Mouse (Mus musculus) small intestine, adult 2 months (tissue): Measurements from ENCODE around the gene Igsf21. TPM values are rescaled to one million over a fixed set of nuclear protein-coding genes. Genes with fewer than 3 reads are reported as not detected.

ENCODE experiments used
- H3K27ac ChIP-seq: fragments of 200-500 bp; 2 replicates; pipeline ENCODE4 v1.5.1; 2012; ENCODE audit warnings: low read depth, low read length, control low read depth, inconsistent platforms; ENCODE audit not compliant: insufficient read depth
- H3K27me3 ChIP-seq: fragments of 200-500 bp; 2 replicates; pipeline ENCODE4 v1.6.1; 2012; ENCODE audit warnings: mild to moderate bottlenecking, moderate library complexity, low read length, inconsistent platforms; ENCODE audit not compliant: control insufficient read depth, insufficient read depth
- H3K36me3 ChIP-seq: fragments of 200-500 bp; 2 replicates; pipeline ENCODE4 v1.6.1; 2012; ENCODE audit warnings: mild to moderate bottlenecking, low read length, control low read depth, inconsistent platforms; ENCODE audit not compliant: control insufficient read depth, insufficient read depth
- H3K4me1 ChIP-seq: fragments of 200-500 bp; 2 replicates; pipeline ENCODE4 v1.6.1; 2012; ENCODE audit warnings: low read length, inconsistent platforms, mixed read lengths; ENCODE audit not compliant: control insufficient read depth, insufficient read depth, insufficient read length
- H3K4me3 ChIP-seq: fragments of 200-500 bp; 2 replicates; pipeline ENCODE4 v1.5.1; 2012; ENCODE audit warnings: low read depth, mild to moderate bottlenecking, control low read depth, inconsistent platforms, low read length, moderate library complexity
- CTCF ChIP-seq: fragments of 200-500 bp; IDR thresholded peaks from 2 replicates; pipeline ENCODE4 v1.5.1; 2012; ENCODE audit warnings: low read depth, mild to moderate bottlenecking, control low read depth, inconsistent platforms, low read length, moderate library complexity, mixed read lengths; ENCODE audit not compliant: insufficient replicate concordance, insufficient read length; ENCODE audit errors: extremely low read depth
- POLR2A ChIP-seq: fragments of 200-500 bp; IDR thresholded peaks from 2 replicates; pipeline ENCODE4 v1.6.1; 2012; ENCODE audit warnings: low read depth, mild to moderate bottlenecking, control low read depth, inconsistent platforms, low read length, moderate library complexity
- WGBS: fragments of 180-500 bp; shearing (Covaris S2); methylation state at CpG from one replicate; pipeline ENCODE4 v1.1.7; 2018; 5-methylcytosine and 5-hydroxymethylcytosine counted together
- polyA plus RNA-seq: library from polyadenylated mRNA; depleted of rRNA; stranded (reverse); fragments of >200 nt; gene quantifications from 2 replicates; pipeline ENCODE4 v1.2.3, GENCODE M21; 2012

Gene Igsf21
- polyA plus RNA-seq, 1 experiment: 1.0 TPM

- no peak for TF ChIP-seq POLR2A
- Histone ChIP-seq H3K27ac (no peak overlapping the region), H3K4me1 (no peaks in the 10 kb centered on the region), H3K4me3 (no peak overlapping the region), H3K27me3 (peaks cover 7% of the 10 kb centered on the region), H3K36me3 (no peaks in the 10 kb centered on the region)
- 5% methylated on average over 32 of the region's 32 CpGs for WGBS
Measured at GRCm38 (mm10) chr4:140108871-140109625, 137.5 kb downstream of the Igsf21 start.

DNA sequence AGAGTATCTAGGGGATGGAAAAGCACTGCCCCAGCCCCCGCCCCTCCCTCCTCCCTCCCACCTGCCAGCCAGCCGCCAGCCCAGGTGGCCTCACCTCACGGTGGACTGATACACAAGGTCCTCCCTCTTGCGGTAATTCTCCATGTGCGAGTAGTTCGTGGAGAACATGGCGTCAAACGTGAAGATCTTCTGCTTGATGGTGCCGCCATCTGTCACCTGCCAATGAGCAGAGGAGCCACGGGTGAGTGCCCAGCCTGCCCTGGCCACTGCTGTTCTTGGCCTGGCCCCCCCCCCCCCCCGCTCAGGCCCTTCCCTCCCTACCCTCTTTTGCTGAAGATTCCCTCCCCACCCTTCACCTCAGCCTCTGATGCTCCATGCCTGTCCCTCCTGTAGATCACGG is 139.4 kb downstream of the Igsf21 start:
- 70% methylated on average over 12 of the region's 12 CpGs for WGBS
- peaks cover 7% of the 10 kb centered on the region for H3K27me3 ChIP-seq
- H3K4me1 ChIP-seq: no peaks in the 10 kb centered on the region; the same call in 1 of the 2 replicates
- no peak overlapping the region for H3K4me3 ChIP-seq
- TF ChIP-seq POLR2A (no peak), CTCF (no peak)
- H3K27ac ChIP-seq: no peak overlapping the region
- H3K36me3 ChIP-seq: no peaks in the 10 kb centered on the region

GRCm38 (mm10) chr4:140104795-140105194 is 141.8 kb downstream of the Igsf21 start:
- 20% methylated on average over 6 of the region's 6 CpGs for WGBS
- Histone ChIP-seq H3K36me3 (no peaks in the 10 kb centered on the region), H3K27ac (no peak overlapping the region), H3K4me3 (no peak overlapping the region), H3K27me3 (peaks cover 7% of the 10 kb centered on the region), H3K4me1 (no peaks in the 10 kb centered on the region; the same call in 1 of the 2 replicates)
- TF ChIP-seq CTCF (no peak), POLR2A (no peak)

DNA sequence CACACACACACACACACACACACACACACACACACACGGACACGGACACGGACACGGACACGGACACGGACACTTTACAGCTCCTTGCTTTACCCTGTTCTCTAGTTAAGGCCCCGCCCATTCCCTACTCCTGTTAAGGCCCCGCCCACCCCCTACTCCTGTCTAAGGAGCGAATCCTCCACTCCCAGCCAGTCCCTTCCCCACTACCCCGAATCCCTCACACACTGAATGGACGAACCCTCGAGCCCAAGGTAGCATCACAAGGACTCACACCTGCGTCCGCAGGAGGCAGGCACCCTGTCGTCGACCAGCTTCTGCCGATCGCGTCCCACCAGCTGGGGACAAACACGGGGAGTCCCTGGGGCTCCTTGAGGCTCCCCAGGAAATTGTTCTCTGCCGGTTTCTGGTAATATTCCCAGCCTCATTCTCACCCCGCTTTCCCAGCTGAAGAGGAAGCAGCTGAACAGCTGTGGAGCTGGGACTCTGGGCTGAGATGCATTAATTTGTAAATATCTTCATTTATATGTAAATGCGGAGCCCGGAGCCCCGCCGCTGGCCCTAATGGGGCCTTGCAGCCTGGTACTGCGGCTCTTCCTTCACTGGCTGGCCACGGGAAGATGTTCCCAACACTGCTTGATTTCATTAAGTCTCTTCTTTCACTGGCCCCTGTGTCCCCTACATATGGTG is 143.1 kb downstream of the Igsf21 start:
- no peak overlapping the region for H3K27ac ChIP-seq
- TF ChIP-seq CTCF: no peak
- no peak for TF ChIP-seq POLR2A
- WGBS: 5% methylated on average over 28 of the region's 28 CpGs
- H3K27me3 ChIP-seq: no peaks in the 10 kb centered on the region; the same call in 1 of the 2 replicates
- H3K4me1 ChIP-seq: no peaks in the 10 kb centered on the region; the same call in 1 of the 2 replicates
- H3K4me3 ChIP-seq: no peak overlapping the region
- H3K36me3 ChIP-seq: no peaks in the 10 kb centered on the region

- no peaks in the 10 kb centered on the region; the same call in 1 of the 2 replicates for H3K27me3 ChIP-seq
- TF ChIP-seq POLR2A (no peak), CTCF (no peak)
- H3K36me3 ChIP-seq: no peaks in the 10 kb centered on the region
- no peak overlapping the region for H3K4me3 ChIP-seq
- no peak overlapping the region for H3K27ac ChIP-seq
- H3K4me1 ChIP-seq: no peaks in the 10 kb centered on the region; the same call in 1 of the 2 replicates
- WGBS: 20% methylated on average over 11 of the region's 11 CpGs
Measured at GRCm38 (mm10) chr4:140102581-140103200, 143.9 kb downstream of the Igsf21 start.

- H3K36me3 ChIP-seq: no peaks in the 10 kb centered on the region
- 63% methylated on average over 5 of the region's 5 CpGs for WGBS
Measured at GRCm38 (mm10) chr4:140101106-140101505, 145.5 kb downstream of the Igsf21 start.

GRCm38 (mm10) chr4:140100141-140100540 is 146.4 kb downstream of the Igsf21 start:
- H3K4me1 ChIP-seq: no peaks in the 10 kb centered on the region; the same call in 1 of the 2 replicates
- no peak for TF ChIP-seq POLR2A
- 0 out of 2 replicates have a peak, but pooled peaks have one; percentile 5 for TF ChIP-seq CTCF
- WGBS: 65% methylated on average over 1 of the region's 1 CpGs
- H3K36me3 ChIP-seq: no peaks in the 10 kb centered on the region
- H3K27me3 ChIP-seq: no peaks in the 10 kb centered on the region
- no peak overlapping the region for H3K4me3 ChIP-seq
- H3K27ac ChIP-seq: no peak overlapping the region

More at GRCm38 (mm10) chr4:140101106-140101505, 145.5 kb downstream of the Igsf21 start:
- Histone ChIP-seq H3K27me3 (no peaks in the 10 kb centered on the region), H3K4me1 (no peaks in the 10 kb centered on the region; the same call in 1 of the 2 replicates), H3K4me3 (no peak overlapping the region), H3K27ac (no peak overlapping the region)
- TF ChIP-seq POLR2A (no peak), CTCF (peak; percentile 71; the same call in 1 of the 2 replicates)
